Mouse (Mus musculus) G1E (cell line): ENCODE results near the gene Wdfy3.

Source experiments
- CTCF ChIP-seq: IDR thresholded peaks from 2 replicates; pipeline ENCODE4 v1.5.1; 2012; ENCODE audit warnings: low read depth, low read length, inconsistent platforms, mixed read lengths
- GATA1 ChIP-seq: IDR thresholded peaks from 2 replicates; pipeline ENCODE4 v1.6.1; 2012; ENCODE audit warnings: borderline replicate concordance, low read length, inconsistent platforms, mixed read lengths
- GATA2 ChIP-seq: IDR thresholded peaks from 2 replicates; pipeline ENCODE4 v1.6.1; 2012; ENCODE audit warnings: low read depth, low read length, inconsistent platforms, borderline replicate concordance
- POLR2AphosphoS5 ChIP-seq: IDR thresholded peaks from 2 replicates; pipeline ENCODE4 v1.6.1; 2012; ENCODE audit warnings: low read depth, low read length, inconsistent platforms; ENCODE audit not compliant: insufficient replicate concordance
- TAL1 ChIP-seq: conservative IDR thresholded peaks from 2 replicates; pipeline ENCODE4 v1.6.1; 2012; ENCODE audit warnings: low read depth, low read length, inconsistent platforms, mixed read lengths

GRCm38 (mm10) chr5:102100246-102101241 lies 30.8 kb upstream of the Wdfy3 start:
- no peak for TF ChIP-seq CTCF
- TF ChIP-seq POLR2AphosphoS5 = no peak
- TF ChIP-seq TAL1 = no peak
- TF ChIP-seq GATA1 = no peak
- TF ChIP-seq GATA2 = no peak
